Mouse (Mus musculus) MEL (cell line): ENCODE results near the gene Btg1. TPM values are rescaled to one million over a fixed set of nuclear protein-coding genes. Genes with fewer than 3 reads are reported as not detected.

Experiments
- DNase-seq: peaks from one replicate; pipeline ENCODE4 v3.0.0; 2011; ENCODE audit warnings: low read depth, low spot score
- H3K27ac ChIP-seq: 2 replicates; pipeline ENCODE4 v1.5.1; 2012; ENCODE audit warnings: low read depth, mild to moderate bottlenecking, control low read depth, low read length, moderate library complexity; ENCODE audit not compliant: control insufficient read depth
- H3K27me3 ChIP-seq, 2 experiments: fragments of 150-350 bp in 1 of 2; sonication (generic) in 1 of 2; 2 replicates each; pipeline ENCODE4 v1.6.1; 2012; ENCODE audit warnings: low read length in 2 of 2, mild to moderate bottlenecking in 2 of 2, improper control_type of control experiment in 1 of 2, moderate library complexity in 1 of 2; ENCODE audit not compliant: insufficient read depth in 2 of 2, control insufficient read depth in 1 of 2
- H3K36me3 ChIP-seq, 2 experiments: 2 replicates each; pipeline ENCODE4 v1.6.1; 2012 to 2014; ENCODE audit warnings: low read length in 2 of 2, improper control_type of control experiment in 1 of 2, inconsistent platforms in 1 of 2, mild to moderate bottlenecking in 1 of 2; ENCODE audit not compliant: insufficient read depth in 2 of 2, control insufficient read depth in 1 of 2
- H3K4me1 ChIP-seq, 2 experiments: fragments of 150-350 bp in 1 of 2; sonication (generic) in 1 of 2; 2 replicates each; pipeline ENCODE4 v1.6.1; 2012; ENCODE audit warnings: low read length in 2 of 2, improper control_type of control experiment in 1 of 2, mild to moderate bottlenecking in 1 of 2; ENCODE audit not compliant: insufficient read depth in 2 of 2, control insufficient read depth in 1 of 2
- H3K4me3 ChIP-seq, 2 experiments: fragments of 150-350 bp in 1 of 2; sonication (generic) in 1 of 2; 2 replicates each; pipeline ENCODE4 v1.5.1; 2012; ENCODE audit warnings: low read depth in 2 of 2, low read length in 2 of 2, mild to moderate bottlenecking in 2 of 2, moderate library complexity in 2 of 2, control low read depth in 1 of 2, improper control_type of control experiment in 1 of 2; ENCODE audit not compliant: control insufficient read depth in 1 of 2, insufficient read depth in 1 of 2
- H3K79me2 ChIP-seq: 2 replicates; pipeline ENCODE4 v1.6.1; 2012; ENCODE audit warnings: mild to moderate bottlenecking, low read length, moderate library complexity; ENCODE audit not compliant: control insufficient read depth, poor library complexity, insufficient read depth
- H3K9ac ChIP-seq: 2 replicates; pipeline ENCODE4 v1.6.1; 2012; ENCODE audit warnings: low read depth, mild to moderate bottlenecking, control low read depth, low read length, moderate library complexity; ENCODE audit not compliant: control insufficient read depth, poor library complexity, severe bottlenecking
- H3K9me3 ChIP-seq: fragments of 150-350 bp; sonication (generic); replicated peaks from 2 replicates; pipeline ENCODE4 v1.6.1; 2012; ENCODE audit warnings: mild to moderate bottlenecking, low read length, improper control_type of control experiment, moderate library complexity; ENCODE audit not compliant: insufficient read depth
- CTCF ChIP-seq, 3 experiments: IDR thresholded peaks in 2 of 3; conservative IDR thresholded peaks in 1 of 3; 2 replicates each; pipeline ENCODE4 v1.5.1; 2011 to 2012; ENCODE audit warnings: low read length in 3 of 3, low read depth in 2 of 3, mild to moderate bottlenecking in 2 of 3, improper control_type of control experiment in 1 of 3, inconsistent platforms in 1 of 3, mixed read lengths in 1 of 3, moderate library complexity in 1 of 3; ENCODE audit not compliant: control insufficient read depth in 1 of 3, insufficient read depth in 1 of 3, poor library complexity in 1 of 3, severe bottlenecking in 1 of 3
- JUND ChIP-seq: IDR thresholded peaks from 2 replicates; pipeline ENCODE4 v1.6.1; 2011; ENCODE audit warnings: low read depth, mild to moderate bottlenecking, improper control_type of control experiment, low read length
- NELFE ChIP-seq: IDR thresholded peaks from 2 replicates; pipeline ENCODE4 v1.6.1; 2011; ENCODE audit warnings: low read depth, low read length, improper control_type of control experiment
- NRF1 ChIP-seq: IDR thresholded peaks from 2 replicates; pipeline ENCODE4 v1.6.1; 2014; ENCODE audit warnings: low read depth, mild to moderate bottlenecking, inconsistent platforms, low read length, improper control_type of control experiment, moderate library complexity; ENCODE audit not compliant: poor library complexity, insufficient read depth, severe bottlenecking
- POLR2A ChIP-seq, 2 experiments: IDR thresholded peaks; 2 replicates each; pipeline ENCODE4 v1.6.1; 2011 to 2012; ENCODE audit warnings: low read length in 2 of 2, mild to moderate bottlenecking in 2 of 2, control low read depth in 1 of 2, improper control_type of control experiment in 1 of 2, low read depth in 1 of 2, moderate library complexity in 1 of 2; ENCODE audit not compliant: control insufficient read depth in 1 of 2, insufficient read depth in 1 of 2, poor library complexity in 1 of 2
- POLR2AphosphoS5 ChIP-seq: IDR thresholded peaks from 2 replicates; pipeline ENCODE4 v1.6.1; 2012; ENCODE audit warnings: low read depth, borderline replicate concordance, mild to moderate bottlenecking, inconsistent platforms, low read length, moderate library complexity, mixed read lengths
- RCOR1 ChIP-seq: IDR thresholded peaks from 2 replicates; pipeline ENCODE4 v1.6.1; 2012; ENCODE audit warnings: low read depth, mild to moderate bottlenecking, inconsistent platforms, low read length, improper control_type of control experiment
- SIN3A ChIP-seq: IDR thresholded peaks from 2 replicates; pipeline ENCODE4 v1.6.1; 2012; ENCODE audit warnings: low read length, improper control_type of control experiment, inconsistent platforms
- SMC3 ChIP-seq: IDR thresholded peaks from 2 replicates; pipeline ENCODE4 v1.6.1; 2011; ENCODE audit warnings: low read depth, low read length, improper control_type of control experiment
- TBP ChIP-seq: IDR thresholded peaks from 2 replicates; pipeline ENCODE4 v1.8.0; 2011; ENCODE audit warnings: low read depth, low read length, improper control_type of control experiment
- TCF12 ChIP-seq: IDR thresholded peaks from 2 replicates; pipeline ENCODE4 v1.6.1; 2014; ENCODE audit warnings: low read depth, mild to moderate bottlenecking, inconsistent platforms, low read length, improper control_type of control experiment, moderate library complexity
- USF1 ChIP-seq: IDR thresholded peaks from 2 replicates; pipeline ENCODE4 v1.6.1; 2014; ENCODE audit warnings: low read depth, mild to moderate bottlenecking, inconsistent platforms, low read length, improper control_type of control experiment, moderate library complexity
- ZNF384 ChIP-seq: IDR thresholded peaks from 2 replicates; pipeline ENCODE4 v1.6.1; 2012; ENCODE audit warnings: low read depth, mild to moderate bottlenecking, inconsistent platforms, low read length, improper control_type of control experiment
- polyA plus RNA-seq, 2 experiments: library from polyadenylated mRNA; stranded (reverse) in 1 of 2; unstranded in 1 of 2; fragments of >175 nt in 1 of 2; fragments of >200 nt in 1 of 2; gene quantifications; 2 replicates each; pipeline versions ENCODE4 v1.2.1 to v1.2.4; 2012; ENCODE audit warnings: low replicate concordance in 2 of 2, low read depth in 1 of 2; ENCODE audit not compliant: insufficient read length in 2 of 2, insufficient read depth in 1 of 2, missing spikeins in 1 of 2
- total RNA-seq: library from RNA; depleted of rRNA; stranded (reverse); fragments of 300-350 nt; gene quantifications from 2 replicates; pipeline ENCODE4 v1.2.3, GENCODE M21; 2012

Gene Btg1
- total and polyA plus RNA-seq, 3 experiments: 2.0 to 4.8 TPM; not detected in 1

DNA sequence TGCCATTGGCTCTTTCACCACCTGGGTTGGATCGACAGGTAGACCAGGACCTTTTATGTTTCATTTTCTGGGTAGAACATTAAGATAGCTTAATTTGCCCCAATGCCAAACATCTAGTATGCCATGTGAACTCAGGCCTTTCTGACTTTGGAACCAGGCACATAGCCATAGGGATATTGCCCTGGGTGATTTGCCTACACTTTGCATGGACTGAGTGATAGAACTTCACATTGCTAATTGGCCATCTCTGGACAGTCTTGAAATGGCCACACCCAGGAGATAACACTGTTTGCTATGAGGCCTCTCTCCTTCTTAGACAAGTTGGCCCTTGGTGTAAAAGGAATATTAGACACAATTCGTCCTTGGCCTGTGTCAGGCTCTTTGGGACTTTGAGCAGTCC, 7.6 kb downstream of the Btg1 start:
- no peak overlapping the region for H3K4me3 ChIP-seq
- peaks cover 3% of the 10 kb centered on the region; the same call in 1 of the 2 replicates for H3K79me2 ChIP-seq
- no peak for DNase-seq
- TF ChIP-seq ZNF384 (no peak), SIN3A (no peak), TBP (no peak)
- no peak overlapping the region for H3K27ac ChIP-seq
- no peak overlapping the region for H3K9ac ChIP-seq
- no peaks in the 10 kb centered on the region for H3K27me3 ChIP-seq
- peaks cover 2 to 17% of the 10 kb centered on the region in 2 experiments; a peak in 3 of 4 replicates for H3K36me3 ChIP-seq
- no peaks in the 10 kb centered on the region for H3K9me3 ChIP-seq
- H3K4me1 ChIP-seq: peaks cover 11 to 16% of the 10 kb centered on the region in 2 experiments

DNA sequence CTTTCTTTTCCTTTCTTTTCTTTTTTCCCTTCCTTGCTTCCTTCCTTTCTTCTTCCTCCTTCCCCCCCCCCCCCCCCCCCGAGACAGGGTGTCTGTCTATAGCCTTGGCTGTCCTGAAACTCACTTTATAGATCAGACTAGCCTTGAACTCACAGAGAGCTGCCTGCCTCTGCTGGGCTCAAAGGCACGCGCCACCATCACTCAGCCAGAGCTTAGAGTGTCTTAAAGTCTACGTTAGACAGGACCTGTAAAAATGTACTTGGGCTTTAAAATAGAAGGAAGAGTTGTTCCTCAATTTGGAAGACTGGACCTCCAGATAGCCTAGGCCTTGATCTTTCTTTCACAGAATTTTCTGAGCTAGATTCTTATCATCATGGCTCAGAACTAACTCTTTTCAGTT, 8.3 kb downstream of the Btg1 start:
- H3K9me3 ChIP-seq: no peaks in the 10 kb centered on the region
- H3K4me1 ChIP-seq: peaks cover 5 to 11% of the 10 kb centered on the region in 2 experiments
- H3K36me3 ChIP-seq: peaks cover 0 to 11% of the 10 kb centered on the region in 2 experiments; a peak in 2 of 4 replicates
- DNase-seq: no peak
- peaks cover 3% of the 10 kb centered on the region; the same call in 1 of the 2 replicates for H3K79me2 ChIP-seq
- H3K4me3 ChIP-seq: no peak overlapping the region
- H3K27me3 ChIP-seq: no peaks in the 10 kb centered on the region
- TF ChIP-seq POLR2AphosphoS5 (no peak), SMC3 (no peak), POLR2A (IDR thresholded peaks at IDR 0.05; ENCODE audit: control insufficient read depth in 1 of 2, insufficient read depth in 1 of 2, low read depth in 1 of 2, low read length in 2 of 2, poor library complexity in 1 of 2) (no peak), NELFE (no peak), CTCF (IDR thresholded peaks at IDR 0.05 in 2 of 3, conservative IDR thresholded peaks at IDR 0.05 in 1 of 3; ENCODE audit: control insufficient read depth in 1 of 3, insufficient read depth in 1 of 3, low read depth in 2 of 3, low read length in 3 of 3, poor library complexity in 1 of 3, severe bottlenecking in 1 of 3) (no peak), SIN3A (no peak), USF1 (no peak), TCF12 (no peak), RCOR1 (no peak)
- H3K9ac ChIP-seq: no peak overlapping the region
- H3K27ac ChIP-seq: no peak overlapping the region

DNA sequence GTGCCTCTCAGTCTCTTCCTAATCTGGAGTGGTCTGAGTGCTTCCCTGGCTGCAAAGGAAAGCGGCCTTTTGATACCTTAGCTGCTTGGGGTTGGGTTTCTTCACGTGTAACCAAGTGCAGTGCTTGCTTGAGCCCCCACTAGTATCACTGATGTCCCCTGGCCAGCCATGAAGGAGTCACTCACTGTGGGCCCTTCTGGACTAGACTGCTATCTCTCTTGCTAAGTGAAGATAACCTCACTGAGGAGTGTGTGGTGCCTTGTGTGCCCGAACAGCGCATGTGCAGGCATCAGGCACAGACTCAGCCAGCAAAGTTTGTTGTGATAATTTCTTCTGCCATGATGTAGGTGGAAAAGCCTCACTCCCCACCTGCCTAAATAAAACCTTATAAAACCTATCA, 8.9 kb downstream of the Btg1 start:
- TF ChIP-seq NRF1 (peak; percentile 63), JUND (no peak)
- TF ChIP-seq, all 39 proteins: peak for 1
- H3K9ac ChIP-seq: no peak overlapping the region
- peaks cover 0 to 11% of the 10 kb centered on the region in 2 experiments; a peak in 3 of 4 replicates for H3K4me1 ChIP-seq
- H3K4me3 ChIP-seq: no peak overlapping the region
- H3K27ac ChIP-seq: no peak overlapping the region
- H3K79me2 ChIP-seq: peaks cover 3% of the 10 kb centered on the region; the same call in 1 of the 2 replicates
- DNase-seq: no peak
- H3K9me3 ChIP-seq: no peaks in the 10 kb centered on the region
- no peaks in the 10 kb centered on the region for H3K27me3 ChIP-seq
- peaks cover 0 to 6% of the 10 kb centered on the region in 2 experiments; a peak in 2 of 4 replicates for H3K36me3 ChIP-seq
